Mouse (Mus musculus) hindbrain, embryonic 10.5 days (tissue): ENCODE results near the gene Pip5k1b. TPM values are rescaled to one million over a fixed set of nuclear protein-coding genes. Genes with fewer than 3 reads are reported as not detected.

Experiments
- DNase-seq: peaks from one replicate; pipeline ENCODE4 v3.0.0-alpha.2; 2017; ENCODE audit warnings: low spot score
- H3K27ac ChIP-seq: fragments of 300-500 bp; sonication (generic); 2 replicates; pipeline ENCODE4 v1.5.1; 2016; ENCODE audit warnings: mild to moderate bottlenecking, moderate library complexity
- H3K27me3 ChIP-seq: fragments of 300-500 bp; sonication (generic); 2 replicates; pipeline ENCODE4 v1.6.1; 2016; ENCODE audit warnings: mild to moderate bottlenecking; ENCODE audit not compliant: poor library complexity, insufficient read depth, severe bottlenecking
- H3K36me3 ChIP-seq: fragments of 300-500 bp; sonication (generic); 2 replicates; pipeline ENCODE4 v1.6.1; 2016; ENCODE audit warnings: mild to moderate bottlenecking, moderate library complexity
- H3K4me1 ChIP-seq: fragments of 300-500 bp; sonication (generic); replicated peaks from 2 replicates; pipeline ENCODE4 v1.6.1; 2016; ENCODE audit warnings: mild to moderate bottlenecking
- H3K4me3 ChIP-seq: fragments of 300-500 bp; sonication (generic); 2 replicates; pipeline ENCODE4 v1.5.1; 2016; ENCODE audit warnings: mild to moderate bottlenecking, moderate library complexity
- H3K9me3 ChIP-seq: fragments of 300-500 bp; sonication (generic); 2 replicates; pipeline ENCODE4 v1.6.1; 2016; ENCODE audit warnings: mild to moderate bottlenecking, moderate library complexity
- WGBS: fragments of 180-500 bp; shearing (Covaris S2); methylation state at CpG from one replicate; pipeline ENCODE4 v1.1.7; 2016; 5-methylcytosine and 5-hydroxymethylcytosine counted together
- polyA plus RNA-seq: library from polyadenylated mRNA; unstranded; fragments of >200 nt; fragmentation: Nextera tagmentation; extraction: Ambion mirVana; gene quantifications from 2 replicates; pipeline ENCODE4 v1.2.1, GENCODE M21; 2016

The Pip5k1b gene
- polyA plus RNA-seq, 1 experiment from 2014 or later: 0.82 TPM

DNA sequence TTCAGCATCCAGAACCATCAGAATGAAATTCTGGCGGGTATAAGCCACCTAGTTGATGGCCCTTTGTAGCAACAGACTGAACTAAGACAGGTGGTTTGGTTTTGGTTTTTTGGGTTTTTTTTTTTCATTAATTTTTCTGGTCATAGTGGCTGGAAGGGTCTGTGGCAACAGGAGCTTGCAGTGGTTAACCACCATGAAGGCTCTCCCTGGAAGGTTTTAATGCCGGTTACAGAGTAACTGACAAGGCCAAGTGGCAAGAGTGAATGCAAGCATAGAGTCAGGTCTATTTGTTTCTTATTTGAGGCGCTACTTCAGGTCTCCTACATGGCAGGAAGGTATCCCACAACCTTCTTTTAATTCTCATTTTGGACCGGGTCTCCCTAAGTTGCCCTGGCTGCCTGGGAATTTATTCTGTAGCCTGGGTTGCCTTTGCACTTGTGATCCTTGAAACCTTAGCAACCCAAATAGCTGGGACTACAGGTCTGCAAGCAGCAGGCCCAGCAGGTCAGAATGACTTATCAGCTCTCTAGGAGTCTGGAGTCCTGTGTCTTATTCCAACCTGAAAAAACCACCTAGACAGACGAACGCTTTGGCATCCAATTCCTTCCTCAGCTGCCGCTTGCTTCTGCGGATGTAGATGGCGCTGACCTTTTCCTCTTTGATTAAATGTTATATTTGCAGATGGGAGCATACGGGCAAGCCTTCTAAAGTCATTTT, 14.6 kb downstream of the Pip5k1b start:
- Histone ChIP-seq H3K27ac (no peak overlapping the region), H3K4me3 (no peak overlapping the region), H3K9me3 (no peaks in the 10 kb centered on the region), H3K27me3 (no peaks in the 10 kb centered on the region), H3K36me3 (no peaks in the 10 kb centered on the region), H3K4me1 (0 out of 2 replicates have a peak, but pooled peaks cover 4% of the 10 kb centered on the region)
- WGBS: 92% methylated on average over 10 of the region's 10 CpGs
- DNase-seq: no peak

GRCm38 (mm10) chr19:24539041-24539440, 16.6 kb downstream of the Pip5k1b start:
- H3K36me3 ChIP-seq: no peaks in the 10 kb centered on the region
- 0 out of 2 replicates have a peak, but pooled peaks cover 4% of the 10 kb centered on the region for H3K4me1 ChIP-seq
- no peaks in the 10 kb centered on the region for H3K9me3 ChIP-seq
- 89% methylated on average over 1 of the region's 1 CpGs for WGBS
- DNase-seq: no peak
- no peaks in the 10 kb centered on the region for H3K27me3 ChIP-seq
- no peak overlapping the region for H3K4me3 ChIP-seq
- no peak overlapping the region for H3K27ac ChIP-seq

DNA sequence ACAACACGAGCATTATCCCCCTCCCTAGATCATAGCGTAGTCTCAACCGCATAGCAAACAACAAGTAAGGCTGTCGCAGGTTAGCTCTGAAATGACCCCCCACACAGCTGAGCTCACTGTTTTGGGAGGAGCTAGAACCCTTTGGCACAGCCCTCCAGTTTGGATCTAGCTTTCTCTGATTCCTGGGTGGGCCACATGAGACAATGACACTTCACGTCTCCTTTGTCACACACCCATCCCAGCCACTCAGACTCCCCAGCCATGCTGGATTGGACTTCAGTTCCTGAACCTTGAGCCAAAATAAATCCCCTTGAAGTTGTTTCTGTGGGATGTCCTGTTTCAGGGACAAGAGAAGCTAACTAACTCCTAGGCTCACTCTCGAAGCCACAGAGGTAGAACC, 17.5 kb downstream of the Pip5k1b start:
- Histone ChIP-seq H3K36me3 (no peaks in the 10 kb centered on the region), H3K27ac (no peak overlapping the region), H3K9me3 (no peaks in the 10 kb centered on the region), H3K4me3 (no peak overlapping the region), H3K27me3 (no peaks in the 10 kb centered on the region), H3K4me1 (no peaks in the 10 kb centered on the region)
- 87% methylated on average over 6 of the region's 6 CpGs for WGBS
- DNase-seq: no peak

DNA sequence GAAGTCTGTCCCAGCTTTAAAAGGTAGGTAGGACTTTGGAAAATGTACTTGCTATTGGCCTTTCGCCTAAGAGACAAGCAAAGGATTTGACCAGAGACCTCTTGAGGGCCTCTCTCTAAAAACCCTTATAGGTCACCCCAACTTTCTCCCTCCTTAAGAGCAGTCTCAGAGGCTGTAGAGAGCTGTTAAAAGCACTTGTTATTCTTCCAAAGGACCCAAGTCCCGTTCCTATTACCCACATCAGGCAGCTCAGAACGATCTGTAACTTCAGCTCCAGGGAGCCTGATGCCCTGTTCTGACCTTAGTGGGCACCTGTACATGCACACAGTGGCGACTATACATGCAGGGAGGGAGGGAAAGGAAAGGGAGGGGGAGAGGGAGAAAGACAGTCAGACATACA, 18.0 kb downstream of the Pip5k1b start:
- Histone ChIP-seq H3K4me1 (no peaks in the 10 kb centered on the region), H3K36me3 (no peaks in the 10 kb centered on the region), H3K27me3 (no peaks in the 10 kb centered on the region), H3K9me3 (no peaks in the 10 kb centered on the region), H3K27ac (no peak overlapping the region), H3K4me3 (no peak overlapping the region)
- WGBS: 82% methylated on average over 4 of the region's 4 CpGs
- no peak for DNase-seq

DNA sequence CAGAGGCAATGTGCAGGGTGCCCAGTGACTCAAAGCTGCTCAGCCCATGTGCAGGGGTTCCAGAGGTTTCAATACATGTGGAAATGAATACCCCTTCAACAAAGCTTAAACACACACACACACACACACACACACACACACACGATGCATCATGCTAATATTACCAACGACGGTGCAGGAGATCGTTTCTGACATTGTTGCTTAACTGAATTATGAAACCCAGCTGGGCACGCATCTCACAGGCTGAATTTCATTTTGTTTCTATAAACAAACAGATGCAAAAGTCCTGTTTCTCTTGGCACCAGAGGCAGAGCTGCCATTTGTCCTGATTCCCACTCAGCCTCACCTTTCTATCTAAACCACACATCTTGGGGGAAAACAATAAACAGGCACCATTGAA, 18.8 kb downstream of the Pip5k1b start:
- Histone ChIP-seq H3K36me3 (no peaks in the 10 kb centered on the region), H3K27ac (no peak overlapping the region), H3K4me1 (no peaks in the 10 kb centered on the region), H3K4me3 (no peak overlapping the region), H3K27me3 (no peaks in the 10 kb centered on the region), H3K9me3 (no peaks in the 10 kb centered on the region)
- 88% methylated on average over 5 of the region's 5 CpGs for WGBS
- DNase-seq: no peak

- WGBS: 93% methylated on average over 3 of the region's 3 CpGs
- Histone ChIP-seq H3K27me3 (no peaks in the 10 kb centered on the region), H3K9me3 (no peaks in the 10 kb centered on the region), H3K4me1 (no peaks in the 10 kb centered on the region), H3K4me3 (no peak overlapping the region), H3K27ac (no peak overlapping the region), H3K36me3 (no peaks in the 10 kb centered on the region)
- DNase-seq: no peak
These were observed 19.4 kb downstream of the Pip5k1b start for GRCm38 (mm10) chr19:24536280-24536679.

- H3K4me1 ChIP-seq: no peaks in the 10 kb centered on the region
- 89% methylated on average over 6 of the region's 6 CpGs for WGBS
- H3K9me3 ChIP-seq: no peaks in the 10 kb centered on the region
- H3K27me3 ChIP-seq: no peaks in the 10 kb centered on the region
- DNase-seq: no peak
- no peak overlapping the region for H3K4me3 ChIP-seq
- H3K27ac ChIP-seq: no peak overlapping the region
- H3K36me3 ChIP-seq: no peaks in the 10 kb centered on the region
These were observed 20.5 kb downstream of the Pip5k1b start for GRCm38 (mm10) chr19:24535161-24535560.

DNA sequence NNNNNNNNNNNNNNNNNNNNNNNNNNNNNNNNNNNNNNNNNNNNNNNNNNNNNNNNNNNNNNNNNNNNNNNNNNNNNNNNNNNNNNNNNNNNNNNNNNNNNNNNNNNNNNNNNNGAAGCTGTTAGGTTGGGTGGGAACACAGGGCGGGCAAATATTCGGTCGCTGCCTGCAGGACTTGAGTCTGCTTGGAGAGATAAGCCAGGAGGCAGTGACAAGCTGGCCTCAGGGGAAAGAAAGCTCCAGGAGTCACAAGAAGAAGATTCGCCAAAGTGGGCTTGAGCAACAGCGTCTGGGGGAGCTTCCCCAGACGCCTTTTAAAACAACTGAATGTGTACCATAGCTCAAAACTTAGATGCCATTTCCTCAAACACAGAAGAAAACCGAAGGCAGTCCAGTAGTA, 20.9 kb downstream of the Pip5k1b start:
- no peak for DNase-seq
- H3K27ac ChIP-seq: no peak overlapping the region
- 82% methylated on average over 7 of the region's 7 CpGs for whole genome bisulfite sequencing
- no peaks in the 10 kb centered on the region for H3K36me3 ChIP-seq
- H3K4me3 ChIP-seq: no peak overlapping the region
- no peaks in the 10 kb centered on the region for H3K27me3 ChIP-seq
- H3K9me3 ChIP-seq: no peaks in the 10 kb centered on the region
- H3K4me1 ChIP-seq: no peaks in the 10 kb centered on the region

- H3K4me3 ChIP-seq: no peak overlapping the region
- 92% methylated on average over 4 of the region's 4 CpGs for WGBS
- DNase-seq: no peak
- no peak overlapping the region for H3K27ac ChIP-seq
- peaks cover 3% of the 10 kb centered on the region; the same call in 1 of the 2 replicates for H3K4me1 ChIP-seq
- H3K9me3 ChIP-seq: no peaks in the 10 kb centered on the region
- no peaks in the 10 kb centered on the region for H3K27me3 ChIP-seq
- H3K36me3 ChIP-seq: no peaks in the 10 kb centered on the region
These were observed 26.6 kb downstream of the Pip5k1b start for GRCm38 (mm10) chr19:24528910-24529561.

GRCm38 (mm10) chr19:24528129-24528730, 27.4 kb downstream of the Pip5k1b start:
- no peak for DNase-seq
- no peaks in the 10 kb centered on the region for H3K36me3 ChIP-seq
- peaks cover 10% of the 10 kb centered on the region; the same call in 1 of the 2 replicates for H3K4me1 ChIP-seq
- no peak overlapping the region for H3K27ac ChIP-seq
- WGBS: 82% methylated on average over 4 of the region's 4 CpGs
- no peaks in the 10 kb centered on the region for H3K27me3 ChIP-seq
- no peaks in the 10 kb centered on the region for H3K9me3 ChIP-seq
- no peak overlapping the region for H3K4me3 ChIP-seq

GRCm38 (mm10) chr19:24527613-24527948, 28.1 kb downstream of the Pip5k1b start:
- Histone ChIP-seq H3K4me3 (no peak overlapping the region), H3K4me1 (peaks cover 10% of the 10 kb centered on the region; the same call in 1 of the 2 replicates), H3K9me3 (no peaks in the 10 kb centered on the region), H3K27me3 (no peaks in the 10 kb centered on the region), H3K27ac (no peak overlapping the region), H3K36me3 (no peaks in the 10 kb centered on the region)
- WGBS: 92% methylated on average over 5 of the region's 5 CpGs
- no peak for DNase-seq

DNA sequence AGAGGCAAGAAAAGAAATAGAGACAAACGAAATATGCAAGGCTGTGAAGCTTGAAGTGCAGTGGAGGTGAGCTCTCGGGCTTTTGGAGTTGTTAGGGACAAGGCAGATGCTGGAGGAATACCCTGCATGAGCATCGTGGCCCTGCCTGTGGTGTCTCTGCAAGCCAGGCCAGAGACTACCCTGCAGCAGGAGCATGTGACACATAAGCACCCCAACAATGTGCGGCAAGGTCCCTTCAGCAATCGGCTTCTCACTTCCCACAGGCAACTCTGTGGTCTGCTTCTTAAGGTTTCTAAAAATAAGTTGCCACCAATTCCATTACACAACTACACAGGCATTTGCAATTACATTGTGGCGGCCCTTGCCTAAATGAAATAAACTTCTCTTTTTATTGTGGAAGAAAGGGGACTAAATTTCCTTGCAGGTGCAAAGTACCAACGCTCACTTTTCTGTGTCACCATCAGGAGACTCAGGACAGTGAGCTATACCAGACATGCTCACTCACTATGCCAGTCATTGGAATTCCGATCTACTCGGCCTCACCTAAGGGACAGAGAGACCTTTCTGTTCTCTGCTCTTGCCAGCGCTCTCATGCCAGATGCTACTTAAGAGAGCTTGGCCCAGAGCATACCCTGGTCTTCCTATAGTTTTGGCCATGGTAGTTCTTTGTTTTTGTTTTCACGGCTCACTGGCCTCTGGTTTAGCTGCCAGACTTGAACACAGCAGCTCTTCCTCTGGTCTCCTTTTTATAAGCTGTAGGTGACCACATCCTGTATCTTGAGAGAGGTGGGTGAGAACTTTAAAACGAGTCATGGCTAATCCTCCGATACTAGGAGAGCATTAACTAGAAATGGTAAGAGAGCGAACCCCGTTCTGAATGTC, 28.7 kb downstream of the Pip5k1b start:
- H3K4me1 ChIP-seq: peaks cover 10% of the 10 kb centered on the region; the same call in 1 of the 2 replicates
- H3K27me3 ChIP-seq: no peaks in the 10 kb centered on the region
- H3K9me3 ChIP-seq: no peaks in the 10 kb centered on the region
- WGBS: 86% methylated on average over 15 of the region's 15 CpGs
- H3K4me3 ChIP-seq: no peak overlapping the region
- no peak overlapping the region for H3K27ac ChIP-seq
- DNase-seq: no peak
- H3K36me3 ChIP-seq: no peaks in the 10 kb centered on the region
